Mouse (Mus musculus): ENCODE measurements at regions not wholly inside any gene's neighbourhood (a gene's known extent, or its start where the extent isn't known, plus 50 kb on each side); places are given as distances from the start of the nearest gene placed in this dataset.

- peak; percentile 49 to 57 for DNase-seq
Observed at GRCm38 (mm10) chr10:84048706-84049105, 326.0 kb downstream of the 1500009L16Rik start.

- DNase-seq = peak in 1 of 2 experiments; percentile 37
Observed at GRCm38 (mm10) chr10:84052696-84053095, 330.0 kb downstream of the 1500009L16Rik start.

GRCm38 (mm10) chr10:84054551-84055336 is 332.1 kb downstream of the 1500009L16Rik start:
- peak; percentile 49 to 70 for DNase-seq

GRCm38 (mm10) chr10:84055402-84056167 is 332.9 kb downstream of the 1500009L16Rik start:
- peak in 1 of 2 experiments; percentile 15 for DNase-seq

GRCm38 (mm10) chr10:84056323-84057169 is 333.9 kb downstream of the 1500009L16Rik start:
- peak in 1 of 2 experiments; percentile 16 for DNase-seq

GRCm38 (mm10) chr10:84058301-84058700 is 335.6 kb downstream of the 1500009L16Rik start:
- no peak for DNase-seq

- peak; percentile 47 to 67 for DNase-seq
Observed at GRCm38 (mm10) chr10:84059646-84060491, 337.2 kb downstream of the 1500009L16Rik start.

GRCm38 (mm10) chr10:84060492-84061218 is 338.0 kb downstream of the 1500009L16Rik start:
- peak; percentile 85 to 88 for DNase-seq

GRCm38 (mm10) chr10:84067052-84067650 is 344.5 kb downstream of the 1500009L16Rik start:
- DNase-seq = no peak

GRCm38 (mm10) chr10:84069806-84070205 is 347.1 kb downstream of the 1500009L16Rik start:
- no peak for DNase-seq

- no peak for DNase-seq
Observed at GRCm38 (mm10) chr10:84072866-84073483, 350.3 kb downstream of the 1500009L16Rik start.

GRCm38 (mm10) chr10:84075581-84075980 is 352.9 kb downstream of the 1500009L16Rik start:
- DNase-seq = no peak

- DNase-seq = no peak
Observed at GRCm38 (mm10) chr10:84080236-84080635, 357.6 kb downstream of the 1500009L16Rik start.

- no peak for DNase-seq
Observed at GRCm38 (mm10) chr10:84081673-84082072, 358.7 kb downstream of the Nuak1 start.

GRCm38 (mm10) chr10:84087528-84087927 is 352.9 kb downstream of the Nuak1 start:
- no peak for DNase-seq

GRCm38 (mm10) chr10:84087929-84088328 is 352.5 kb downstream of the Nuak1 start:
- DNase-seq = no peak

GRCm38 (mm10) chr10:84088799-84089778 is 351.3 kb downstream of the Nuak1 start:
- peak in 1 of 2 experiments; percentile 15 for DNase-seq

GRCm38 (mm10) chr10:84093919-84094318 is 346.5 kb downstream of the Nuak1 start:
- no peak for DNase-seq

GRCm38 (mm10) chr10:84097196-84097595 is 343.2 kb downstream of the Nuak1 start:
- DNase-seq = no peak
